Mouse (Mus musculus) cerebellum, postnatal 36 days (tissue): ENCODE results near the gene Zbtb41.
"Not testable (repeated sequence)": the region's sequence is repeated elsewhere in the genome, so short reads cannot be mapped to it uniquely, and the experiment has no call there.

Experiments
- DNase-seq, 2 experiments: peaks; one replicate each; pipeline ENCODE4 v3.0.0; 2021 to 2022; ENCODE audit warnings: mixed read lengths in 2 of 2

Gene Zbtb41

GRCm38 (mm10) chr1:139421875-139422791 is at the start of gene Zbtb41:
Gene Zbtb41 (plus strand): TSS chr1:139422288.
- DNase-seq: peak; percentile 87 to 88

DNA sequence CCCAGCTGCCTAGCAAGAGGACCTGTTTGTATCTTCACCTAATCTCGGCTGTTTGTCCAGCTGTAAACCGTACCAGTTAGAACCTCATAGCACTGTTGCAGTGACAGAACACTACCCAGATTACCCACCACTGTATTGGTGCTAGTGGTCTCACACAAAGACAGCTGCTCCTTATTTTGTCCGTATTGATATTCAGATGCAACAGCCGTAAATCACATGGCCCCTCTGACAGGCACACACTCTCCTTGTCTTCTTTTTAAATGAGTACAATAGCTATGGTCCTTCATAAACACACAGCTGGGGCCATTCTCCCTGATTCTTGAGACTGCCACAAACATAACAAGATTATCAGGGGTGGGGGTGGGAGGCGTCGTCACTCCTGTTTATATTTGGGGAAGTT is 46.2 kb upstream of the Zbtb41 start:
- no peak for DNase-seq

- DNase-seq: no peak
These were observed 45.3 kb upstream of the Zbtb41 start, which contains the start of gene Crb1 for GRCm38 (mm10) chr1:139376638-139377286. Gene Crb1 (minus strand): TSS chr1:139377100.

GRCm38 (mm10) chr1:139378861-139379620 is 43.0 kb upstream of the Zbtb41 start:
- DNase-seq: no peak

- no peak for DNase-seq
These were observed 42.5 kb upstream of the Zbtb41 start for GRCm38 (mm10) chr1:139379621-139379984.

GRCm38 (mm10) chr1:139391747-139392146 is 30.3 kb upstream of the Zbtb41 start:
- DNase-seq: no peak

- DNase-seq: no peak
These were observed 25.5 kb upstream of the Zbtb41 start for GRCm38 (mm10) chr1:139396589-139396988.

DNA sequence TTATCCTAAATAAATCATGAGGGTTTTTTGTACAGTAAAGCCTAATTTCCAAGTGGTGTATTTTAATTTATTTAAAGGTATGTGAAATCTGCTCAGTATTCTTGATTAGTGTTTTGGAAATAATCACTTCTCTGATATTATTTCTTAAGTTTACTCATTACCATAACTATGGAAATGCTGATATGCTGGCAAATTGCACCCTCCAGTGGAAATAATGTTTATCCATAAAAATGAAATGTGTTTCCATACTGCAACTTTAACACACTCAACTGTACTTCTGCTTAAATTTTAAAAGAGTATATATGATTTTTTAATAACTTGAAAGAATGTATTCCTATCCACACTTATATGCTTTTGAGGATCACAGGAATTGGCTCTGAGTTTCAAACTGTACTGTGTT is 16.3 kb upstream of the Zbtb41 start:
- DNase-seq: no peak

DNA sequence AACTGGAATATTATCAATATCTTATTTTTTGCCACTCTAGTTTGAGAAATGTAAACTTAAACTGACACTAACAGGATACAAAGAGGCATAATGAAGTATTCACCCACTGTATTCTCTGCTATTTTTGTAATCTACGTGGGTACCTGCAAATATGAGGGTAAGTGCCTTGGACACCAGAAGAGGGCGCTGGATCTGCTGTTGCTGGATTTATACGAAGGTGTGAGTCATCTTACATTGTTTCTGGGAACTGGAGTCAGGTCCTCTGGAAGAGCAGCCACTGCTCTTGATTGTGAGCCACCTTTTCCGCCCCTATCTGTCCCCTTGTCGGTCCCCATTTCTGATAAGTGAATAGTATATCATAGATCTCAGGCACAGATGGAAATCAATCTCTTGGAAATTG is 14.4 kb upstream of the Zbtb41 start:
- no peak for DNase-seq

- not testable (repeated sequence) for DNase-seq
These were observed 9.7 kb upstream of the Zbtb41 start for GRCm38 (mm10) chr1:139412365-139412764.

GRCm38 (mm10) chr1:139413465-139413864 is 8.6 kb upstream of the Zbtb41 start:
- no peak for DNase-seq

- DNase-seq: peak in 1 of 2 experiments; percentile 8
These were observed 590 bp upstream of the Zbtb41 start for GRCm38 (mm10) chr1:139421521-139421874.

GRCm38 (mm10) chr1:139422941-139423340 is 853 bp downstream of the Zbtb41 start:
- no peak for DNase-seq

- no peak for DNase-seq
These were observed 1.8 kb downstream of the Zbtb41 start for GRCm38 (mm10) chr1:139423931-139424330.

DNA sequence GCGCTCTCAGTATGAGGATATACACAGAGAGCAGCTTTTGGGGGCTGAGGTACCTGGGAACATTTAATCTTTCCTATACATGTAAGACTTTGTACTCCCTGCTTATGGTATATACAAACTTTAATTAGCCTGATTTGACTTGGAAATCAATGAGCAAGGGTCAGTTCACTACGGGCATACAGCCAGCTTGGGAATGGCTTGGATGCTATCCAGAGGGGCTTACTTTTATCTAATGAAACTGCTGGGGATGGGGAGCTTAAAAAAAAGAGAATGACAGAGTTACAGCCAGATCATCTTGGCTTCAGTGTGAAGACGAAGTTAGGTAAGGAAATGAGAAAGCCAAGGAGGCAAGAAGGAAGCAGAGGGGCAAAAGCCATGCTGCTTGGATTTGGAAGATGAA is 2.9 kb downstream of the Zbtb41 start:
- DNase-seq: no peak

DNA sequence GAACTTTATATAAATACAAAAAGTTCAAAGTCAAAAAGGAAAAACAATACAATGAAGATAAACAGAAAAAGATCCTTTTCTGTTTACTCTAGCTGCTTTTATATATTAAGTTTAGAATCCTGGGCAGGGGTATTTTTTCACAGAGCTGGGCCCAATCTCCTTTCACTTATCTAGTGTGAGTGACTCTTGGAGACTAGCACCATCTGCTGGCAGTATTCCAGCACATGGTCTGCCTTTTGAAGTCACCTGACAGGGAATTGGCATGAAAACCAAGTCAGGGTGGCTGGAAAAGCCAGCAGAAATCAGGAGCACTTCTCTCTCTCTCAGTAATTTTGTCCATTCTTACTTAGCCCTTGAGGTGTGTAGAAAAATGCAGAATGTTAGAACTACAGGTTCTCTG is 16.3 kb downstream of the Zbtb41 start:
- peak in 1 of 2 experiments; percentile 16 for DNase-seq

DNA sequence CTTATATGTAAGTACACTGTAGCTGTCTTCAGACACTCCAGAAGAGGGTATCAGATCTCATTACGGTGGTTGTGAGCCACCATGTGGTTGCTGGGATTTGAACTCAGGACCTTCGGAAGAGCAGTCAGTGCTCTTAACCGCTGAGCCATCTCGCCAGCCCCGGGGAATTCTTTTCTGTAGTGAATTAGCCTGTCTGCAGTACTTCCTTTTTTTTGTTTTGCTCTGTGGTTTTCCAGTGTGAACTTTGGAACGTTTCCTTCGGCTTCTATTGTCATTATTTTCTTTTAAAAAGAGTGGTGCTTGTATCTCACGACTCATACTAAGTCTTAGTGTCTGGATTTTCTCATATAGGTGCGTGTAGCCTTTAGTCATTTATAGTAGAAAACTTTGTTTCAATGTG is 21.0 kb downstream of the Zbtb41 start:
- DNase-seq: not testable (repeated sequence)

GRCm38 (mm10) chr1:139454340-139455225 is 32.5 kb downstream of the Zbtb41 start, which contains the start of gene Aspm:
Gene Aspm (plus strand): TSS chr1:139454772.
- peak; percentile 83 to 85 for DNase-seq

DNA sequence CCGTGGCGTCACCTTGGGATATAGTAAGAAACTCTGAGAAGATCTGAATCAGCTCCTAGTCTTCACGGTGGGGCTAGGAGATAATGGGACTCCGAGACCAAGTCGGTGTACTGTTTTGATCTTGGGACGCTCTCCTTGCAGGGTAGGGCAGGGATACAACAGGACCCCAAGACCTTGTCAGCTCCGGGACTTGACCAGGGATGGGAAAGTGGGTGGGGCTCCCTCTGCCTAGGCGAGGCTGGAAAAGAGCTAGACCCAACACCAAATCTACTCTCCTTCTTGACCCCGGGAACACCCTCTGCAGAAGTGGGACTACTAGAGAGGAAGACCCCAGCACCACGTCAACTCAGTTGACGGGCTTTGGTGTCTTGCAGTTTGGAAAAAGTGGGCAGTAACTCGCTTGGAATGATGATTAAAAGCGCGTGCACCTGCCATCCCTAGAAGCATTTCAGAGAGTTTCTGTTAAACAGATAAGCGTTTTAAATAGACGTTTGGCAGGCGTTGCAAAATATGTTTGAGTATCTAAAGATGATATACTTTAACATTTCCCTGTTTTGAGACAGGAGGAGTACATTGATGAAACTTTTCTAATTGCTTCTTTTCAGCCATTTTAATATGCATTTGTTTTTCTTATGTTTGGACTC is 33.3 kb downstream of the Zbtb41 start:
- no peak for DNase-seq

GRCm38 (mm10) chr1:139460807-139461206 is 38.7 kb downstream of the Zbtb41 start:
- DNase-seq: no peak

- no peak for DNase-seq
These were observed 43.8 kb downstream of the Zbtb41 start for GRCm38 (mm10) chr1:139465936-139466335.

DNA sequence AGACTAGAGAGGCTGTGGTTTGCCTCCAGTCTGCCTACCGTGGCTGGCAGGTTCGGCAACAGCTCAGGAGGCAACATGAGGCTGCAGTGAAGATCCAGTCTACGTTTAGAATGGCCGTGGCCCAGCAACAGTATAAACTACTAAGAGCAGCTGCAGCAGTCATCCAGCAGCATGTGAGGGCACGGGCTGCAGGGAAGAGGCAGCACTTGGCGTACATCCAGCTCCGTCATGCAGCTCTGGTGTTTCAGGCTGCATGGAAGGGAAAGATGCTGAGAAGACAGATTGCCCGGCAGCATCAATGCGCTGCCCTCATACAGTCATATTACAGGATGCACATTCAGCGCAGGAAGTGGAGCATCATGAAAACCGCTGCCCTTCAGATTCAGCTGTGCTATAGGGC is 56.8 kb downstream of the Zbtb41 start:
- DNase-seq: no peak
